Mouse (Mus musculus) liver, embryonic 14.5 days (tissue): ENCODE measurements around the gene Slc25a33.

Experiments used
- CTCF ChIP-seq: IDR thresholded peaks from 2 replicates; pipeline ENCODE4 v1.5.1; 2016; ENCODE audit warnings: antibody characterized with exemption, low read depth, control low read depth
- EP300 ChIP-seq: IDR thresholded peaks from 2 replicates; pipeline ENCODE4 v1.6.1; 2016; ENCODE audit warnings: antibody characterized with exemption, low read depth

- TF ChIP-seq CTCF (no peak), EP300 (no peak)
These were observed 10.7 kb downstream of the Slc25a33 start for GRCm38 (mm10) chr4:149763335-149763734.
